Mouse (Mus musculus) small intestine, adult 2 months (tissue): ENCODE measurements at regions not wholly inside any gene's neighbourhood (a gene's known extent, or its start where the extent isn't known, plus 50 kb on each side); places are given as distances from the start of the nearest gene placed in this dataset.

Source experiments
- CTCF ChIP-seq: fragments of 200-500 bp; IDR thresholded peaks from 2 replicates; pipeline ENCODE4 v1.5.1; 2012; ENCODE audit warnings: low read depth, mild to moderate bottlenecking, control low read depth, inconsistent platforms, low read length, moderate library complexity, mixed read lengths; ENCODE audit not compliant: insufficient replicate concordance, insufficient read length; ENCODE audit errors: extremely low read depth
- POLR2A ChIP-seq: fragments of 200-500 bp; IDR thresholded peaks from 2 replicates; pipeline ENCODE4 v1.6.1; 2012; ENCODE audit warnings: low read depth, mild to moderate bottlenecking, control low read depth, inconsistent platforms, low read length, moderate library complexity

GRCm38 (mm10) chr6:22524384-22524783 lies 168.3 kb upstream of the Fam3c start:
- TF ChIP-seq CTCF = no peak
- no peak for TF ChIP-seq POLR2A
